Mouse (Mus musculus): ENCODE results near the gene Bmp6. TPM values are rescaled to one million over a fixed set of nuclear protein-coding genes. Genes with fewer than 3 reads are reported as not detected.

Bmp6 gene
- total and polyA plus RNA-seq, 2 experiments from 2014 or later: 3.8 to 16.3 TPM

DNA sequence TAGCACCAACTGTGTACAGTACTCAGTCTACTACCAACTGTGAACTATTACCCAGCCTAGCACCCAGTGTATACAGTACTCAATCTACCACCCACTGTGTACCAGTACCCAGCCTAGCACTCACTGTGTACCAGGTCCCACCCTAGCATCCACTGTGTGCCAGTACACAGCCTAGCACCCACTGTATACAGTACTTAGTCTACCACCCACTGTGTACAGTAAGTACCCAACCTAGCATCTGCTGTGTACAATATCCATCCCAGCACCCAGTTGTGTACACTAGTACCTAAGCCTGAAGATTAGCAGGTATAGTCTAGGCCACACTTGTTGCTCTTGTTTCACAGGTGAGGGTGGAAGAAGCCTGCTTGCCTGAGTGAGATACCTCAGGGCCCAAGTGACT is 192.6 kb downstream of the Bmp6 start:
- Histone ChIP-seq H3K27me3 (ENCODE audit: insufficient read depth, low read length) (no peaks in the 10 kb centered on the region), H3K4me1 (ENCODE audit: insufficient read depth) (no peaks in the 10 kb centered on the region), H3K9me3 (ENCODE audit: low read length) (no peaks in the 10 kb centered on the region), H3K4me2 (ENCODE audit: low read depth) (no peak overlapping the region), H3K9ac (no peak overlapping the region), H3K36me3 (ENCODE audit: insufficient read depth) (no peaks in the 10 kb centered on the region), H3K4me3 (ENCODE audit: low read depth, low read length) (no peak overlapping the region), H3K27ac (ENCODE audit: low read depth, low read length) (no peak overlapping the region)
- ATAC-seq: no peak
- DNase-seq: no peak
- TF ChIP-seq CTCF (IDR thresholded peaks at IDR 0.05; ENCODE audit: low read depth): no peak

- H3K36me3 ChIP-seq (ENCODE audit: insufficient read depth): no peaks in the 10 kb centered on the region
Observed at GRCm38 (mm10) chr13:38539192-38539900, 194.4 kb downstream of the Bmp6 start.

DNA sequence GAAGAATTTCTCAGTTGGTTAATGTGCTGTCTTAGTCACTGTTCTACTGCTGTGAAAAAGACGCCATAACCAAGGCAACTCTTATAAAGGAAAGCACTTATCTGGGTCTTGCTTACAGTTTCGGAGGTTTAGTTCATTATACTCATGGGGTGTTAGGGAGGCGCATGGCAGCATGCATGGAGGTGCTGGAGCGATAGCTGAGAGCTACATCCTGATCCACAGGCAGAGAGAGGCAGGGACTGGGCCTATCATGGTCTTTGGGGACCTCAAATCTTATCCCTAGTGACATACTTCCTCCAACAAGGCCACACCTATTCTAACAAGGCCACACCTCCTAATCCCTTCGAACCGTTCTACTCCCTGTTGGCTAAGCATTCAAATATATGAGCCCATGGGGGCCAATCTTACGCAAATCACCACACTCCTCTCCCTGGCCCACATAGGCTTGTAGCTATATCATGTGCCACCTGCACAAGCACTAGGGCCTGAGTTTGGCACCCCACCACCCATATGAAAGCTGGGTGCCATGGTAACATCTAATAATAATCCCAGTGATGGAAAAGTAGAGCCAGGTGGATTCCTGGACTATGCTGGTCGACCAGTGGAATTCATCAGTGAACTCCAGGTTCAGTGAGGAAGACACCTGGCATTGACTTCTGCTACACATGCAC is 198.7 kb downstream of the Bmp6 start:
- Histone ChIP-seq H3K4me1 (ENCODE audit: insufficient read depth) (0 out of 2 replicates have a peak, but pooled peaks cover 3% of the 10 kb centered on the region), H3K36me3 (ENCODE audit: insufficient read depth) (no peaks in the 10 kb centered on the region), H3K4me2 (ENCODE audit: low read depth) (no peak overlapping the region), H3K9me3 (ENCODE audit: low read length) (no peaks in the 10 kb centered on the region), H3K9ac (no peak overlapping the region), H3K27me3 (ENCODE audit: insufficient read depth, low read length) (no peaks in the 10 kb centered on the region), H3K4me3 (ENCODE audit: low read depth, low read length) (no peak overlapping the region), H3K27ac (ENCODE audit: low read depth, low read length) (no peak overlapping the region)
- DNase-seq (peak; percentile 8), ATAC-seq (peak; percentile 72; the same call in 1 of the 2 replicates)
- TF ChIP-seq CTCF (IDR thresholded peaks at IDR 0.05; ENCODE audit: low read depth): no peak
- 53% methylated on average over 8 of the region's 8 CpGs for WGBS

More at GRCm38 (mm10) chr13:38539192-38539900, 194.4 kb downstream of the Bmp6 start:
- ATAC-seq (no peak), DNase-seq (no peak)
- H3K4me1 ChIP-seq (ENCODE audit: insufficient read depth): 0 out of 2 replicates have a peak, but pooled peaks cover 3% of the 10 kb centered on the region
- no peak overlapping the region for H3K9ac ChIP-seq
- no peak overlapping the region for H3K4me3 ChIP-seq (ENCODE audit: low read depth, low read length)
- no peaks in the 10 kb centered on the region for H3K27me3 ChIP-seq (ENCODE audit: insufficient read depth, low read length)
- no peak overlapping the region for H3K4me2 ChIP-seq (ENCODE audit: low read depth)
- H3K27ac ChIP-seq (ENCODE audit: low read depth, low read length): no peak overlapping the region
- no peaks in the 10 kb centered on the region for H3K9me3 ChIP-seq (ENCODE audit: low read length)
- TF ChIP-seq CTCF (IDR thresholded peaks at IDR 0.05; ENCODE audit: low read depth): no peak
- WGBS: 89% methylated on average over 7 of the region's 7 CpGs

DNA sequence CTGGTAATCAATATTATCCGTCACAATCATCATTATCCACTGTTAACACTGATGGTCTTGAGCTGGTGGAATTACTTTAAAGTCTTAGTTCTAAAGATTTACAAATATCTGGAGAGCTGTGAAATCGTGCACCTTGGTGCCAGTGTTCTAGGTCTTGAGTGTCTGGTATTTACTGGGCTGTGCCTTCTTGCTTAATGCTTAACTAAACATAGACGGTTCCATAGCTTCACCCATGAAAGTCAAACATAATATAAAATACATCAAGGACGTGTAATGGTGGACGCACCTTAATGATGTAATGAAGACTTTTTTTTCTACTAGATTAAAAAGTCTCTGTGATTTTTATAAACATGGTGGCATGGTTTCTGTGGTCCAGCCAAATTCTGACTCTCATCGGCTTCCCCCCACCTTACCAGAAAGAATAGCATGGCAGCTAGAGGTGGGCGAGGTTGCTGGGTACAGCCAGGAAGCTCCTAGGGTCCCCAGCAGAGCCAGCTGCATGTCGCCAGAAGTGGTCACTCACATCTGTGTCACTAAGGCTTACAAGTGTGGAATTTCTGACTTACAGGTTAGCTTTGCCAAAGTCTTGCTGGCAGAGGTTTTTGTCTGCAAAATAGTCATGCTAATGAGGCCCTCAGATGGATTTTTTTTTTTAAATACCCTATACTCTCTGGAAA is 200.0 kb downstream of the Bmp6 start:
- Histone ChIP-seq H3K27me3 (ENCODE audit: insufficient read depth, low read length) (no peaks in the 10 kb centered on the region), H3K36me3 (ENCODE audit: insufficient read depth) (no peaks in the 10 kb centered on the region), H3K4me3 (ENCODE audit: low read depth, low read length) (no peak overlapping the region), H3K27ac (ENCODE audit: low read depth, low read length) (no peak overlapping the region), H3K9ac (no peak overlapping the region), H3K9me3 (ENCODE audit: low read length) (no peaks in the 10 kb centered on the region), H3K4me1 (ENCODE audit: insufficient read depth) (0 out of 2 replicates have a peak, but pooled peaks cover 3% of the 10 kb centered on the region), H3K4me2 (ENCODE audit: low read depth) (no peak overlapping the region)
- no peak for TF ChIP-seq CTCF (IDR thresholded peaks at IDR 0.05; ENCODE audit: low read depth)
- ATAC-seq (no peak), DNase-seq (no peak)
- WGBS: 87% methylated on average over 8 of the region's 8 CpGs

DNA sequence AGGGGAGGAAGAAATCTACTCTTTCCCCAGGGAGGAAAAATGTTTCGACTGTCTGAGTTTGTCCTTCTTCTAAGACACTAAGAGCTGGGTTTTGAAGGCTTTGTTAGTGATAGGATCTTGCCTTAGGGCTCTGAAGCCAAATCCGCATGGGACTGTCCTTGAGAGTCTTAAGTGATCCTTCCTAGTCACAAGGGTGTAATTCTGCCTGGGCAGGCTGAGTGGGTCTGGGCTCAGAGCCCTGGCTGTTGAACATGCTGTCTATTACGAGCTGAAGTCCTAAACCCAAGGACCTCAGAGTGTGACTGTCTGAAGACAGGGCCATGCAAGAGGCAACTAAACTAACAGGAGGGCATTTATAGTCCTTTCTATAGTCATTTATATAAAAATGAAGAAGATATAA is 200.6 kb downstream of the Bmp6 start:
- ATAC-seq (no peak), DNase-seq (no peak)
- Histone ChIP-seq H3K4me3 (ENCODE audit: low read depth, low read length) (no peak overlapping the region), H3K36me3 (ENCODE audit: insufficient read depth) (no peaks in the 10 kb centered on the region), H3K9ac (no peak overlapping the region), H3K9me3 (ENCODE audit: low read length) (no peaks in the 10 kb centered on the region), H3K4me2 (ENCODE audit: low read depth) (no peak overlapping the region), H3K27ac (ENCODE audit: low read depth, low read length) (no peak overlapping the region), H3K4me1 (ENCODE audit: insufficient read depth) (0 out of 2 replicates have a peak, but pooled peaks cover 3% of the 10 kb centered on the region), H3K27me3 (ENCODE audit: insufficient read depth, low read length) (no peaks in the 10 kb centered on the region)
- 70% methylated on average over 3 of the region's 3 CpGs for WGBS
- no peak for TF ChIP-seq CTCF (IDR thresholded peaks at IDR 0.05; ENCODE audit: low read depth)

DNA sequence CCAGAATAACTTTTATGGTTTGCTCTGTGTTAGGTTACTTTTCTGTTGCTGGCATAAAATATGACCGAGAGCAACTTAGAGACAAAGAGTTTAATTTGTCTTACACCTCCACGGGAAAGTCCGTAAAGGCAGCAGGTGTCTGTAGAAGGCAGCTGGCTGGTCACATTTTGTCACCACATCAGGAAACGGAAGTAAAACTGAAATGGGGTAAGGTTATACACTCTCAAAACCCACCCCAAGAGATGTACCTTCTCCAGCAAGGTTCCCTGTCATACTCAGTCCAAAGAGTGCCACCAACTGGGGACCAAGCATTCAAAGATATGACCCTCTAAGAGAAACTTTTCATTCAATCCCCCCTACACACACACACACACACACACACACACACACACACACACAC is 201.8 kb downstream of the Bmp6 start:
- DNase-seq (no peak), ATAC-seq (no peak)
- Histone ChIP-seq H3K36me3 (ENCODE audit: insufficient read depth) (no peaks in the 10 kb centered on the region), H3K4me3 (ENCODE audit: low read depth, low read length) (no peak overlapping the region), H3K27me3 (ENCODE audit: insufficient read depth, low read length) (no peaks in the 10 kb centered on the region), H3K27ac (ENCODE audit: low read depth, low read length) (no peak overlapping the region), H3K4me2 (ENCODE audit: low read depth) (no peak overlapping the region), H3K4me1 (ENCODE audit: insufficient read depth) (0 out of 2 replicates have a peak, but pooled peaks cover 3% of the 10 kb centered on the region), H3K9me3 (ENCODE audit: low read length) (no peaks in the 10 kb centered on the region), H3K9ac (no peak overlapping the region)
- WGBS: 90% methylated on average over 4 of the region's 4 CpGs
- TF ChIP-seq CTCF (IDR thresholded peaks at IDR 0.05; ENCODE audit: low read depth): no peak

DNA sequence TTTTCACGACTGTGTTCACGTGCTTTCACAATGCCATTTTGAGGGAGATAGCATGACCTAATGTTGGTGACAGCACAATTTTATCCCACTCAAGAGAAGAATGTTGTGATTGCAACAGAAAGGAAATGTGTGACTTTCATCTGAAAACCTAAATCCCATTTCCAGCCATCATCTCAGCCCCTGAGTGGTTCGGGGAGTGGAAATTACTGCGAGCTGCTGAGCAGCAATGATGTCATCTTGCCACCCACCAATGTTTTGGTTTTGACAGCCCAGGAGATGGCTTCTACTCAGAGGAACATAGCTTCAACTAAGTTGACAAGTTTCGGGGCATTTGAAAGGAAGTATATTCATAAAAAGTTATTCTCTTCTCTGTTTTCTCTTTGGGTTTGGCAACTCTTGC is 202.8 kb downstream of the Bmp6 start:
- DNase-seq: no peak
- WGBS: 87% methylated on average over 5 of the region's 5 CpGs
- Histone ChIP-seq H3K9me3 (ENCODE audit: low read length) (no peaks in the 10 kb centered on the region), H3K4me1 (ENCODE audit: insufficient read depth) (0 out of 2 replicates have a peak, but pooled peaks cover 3% of the 10 kb centered on the region), H3K4me2 (ENCODE audit: low read depth) (no peak overlapping the region), H3K27me3 (ENCODE audit: insufficient read depth, low read length) (no peaks in the 10 kb centered on the region), H3K9ac (no peak overlapping the region), H3K4me3 (ENCODE audit: low read depth, low read length) (no peak overlapping the region), H3K27ac (ENCODE audit: low read depth, low read length) (no peak overlapping the region), H3K36me3 (ENCODE audit: insufficient read depth) (no peaks in the 10 kb centered on the region)
- no peak for ATAC-seq
- no peak for TF ChIP-seq CTCF (IDR thresholded peaks at IDR 0.05; ENCODE audit: low read depth)

Data from forebrain, postnatal 0 days (tissue).